Mouse (Mus musculus): ENCODE measurements at regions not wholly inside any gene's neighbourhood (a gene's known extent, or its start where the extent isn't known, plus 50 kb on each side); places are given as distances from the start of the nearest gene placed in this dataset.

GRCm38 (mm10) chr2:138120131-138120530 lies 136.2 kb upstream of the Btbd3 start:
- TF ChIP-seq ZNF384 (IDR thresholded peaks at IDR 0.05; ENCODE audit: low read depth, low read length) (no peak), MAFK (IDR thresholded peaks at IDR 0.05; ENCODE audit: insufficient read depth, low read depth, low read length) (0 out of 2 replicates have a peak, but pooled peaks have one; percentile 24), CHD2 (IDR thresholded peaks at IDR 0.05; ENCODE audit: low read depth, low read length) (no peak), HCFC1 (IDR thresholded peaks at IDR 0.05; ENCODE audit: borderline replicate concordance, insufficient read depth, low read length) (no peak)

Measured in ES-E14 (cell line).